Mouse (Mus musculus) bone marrow, adult 2 months (tissue): ENCODE data around the gene 2310007B03Rik.

Source experiments
- CTCF ChIP-seq: fragments of 200-500 bp; IDR thresholded peaks from 2 replicates; pipeline ENCODE4 v1.5.1; 2011; ENCODE audit warnings: low read length, control low read depth; ENCODE audit not compliant: control insufficient read depth, insufficient read depth
- POLR2A ChIP-seq: fragments of 200-500 bp; IDR thresholded peaks from 2 replicates; pipeline ENCODE4 v1.6.1; 2011; ENCODE audit warnings: low read depth, mild to moderate bottlenecking, control low read depth, low read length, borderline replicate concordance; ENCODE audit not compliant: control insufficient read depth

- TF ChIP-seq POLR2A: no peak
- TF ChIP-seq CTCF: no peak
Measured at GRCm38 (mm10) chr1:93158916-93159315, 1.8 kb downstream of the 2310007B03Rik start.
